Mouse (Mus musculus) limb, embryonic 15.5 days (tissue): ENCODE data around the gene Tbx4. TPM values are rescaled to one million over a fixed set of nuclear protein-coding genes. Genes with fewer than 3 reads are reported as not detected.

ENCODE experiments used
- ATAC-seq: fragments of 200-750 bp; cut with Nextera tagmentation; 2 replicates; pipeline ENCODE4 v1.8.0; 2017; ENCODE audit warnings: low read depth, moderate TSS enrichment; ENCODE audit not compliant: insufficient number of reproducible peaks, low FRiP score, low TSS enrichment
- H3K27ac ChIP-seq: fragments of 300-500 bp; sonication (generic); 2 replicates; pipeline ENCODE4 v1.5.1; 2015; ENCODE audit warnings: moderate library complexity, mild to moderate bottlenecking, inconsistent platforms
- H3K27me3 ChIP-seq: fragments of 300-500 bp; sonication (generic); 2 replicates; pipeline ENCODE4 v1.6.1; 2015; ENCODE audit warnings: inconsistent platforms
- H3K36me3 ChIP-seq: fragments of 300-500 bp; sonication (generic); 2 replicates; pipeline ENCODE4 v1.6.1; 2015; ENCODE audit warnings: inconsistent platforms
- H3K4me1 ChIP-seq: fragments of 300-500 bp; sonication (generic); 2 replicates; pipeline ENCODE4 v1.6.1; 2015; ENCODE audit warnings: inconsistent platforms
- H3K4me2 ChIP-seq: fragments of 300-500 bp; sonication (generic); 2 replicates; pipeline ENCODE4 v1.6.1; 2015; ENCODE audit warnings: mild to moderate bottlenecking, inconsistent platforms
- H3K4me3 ChIP-seq: fragments of 300-500 bp; sonication (generic); 2 replicates; pipeline ENCODE4 v1.5.1; 2015; ENCODE audit warnings: mild to moderate bottlenecking, inconsistent platforms
- H3K9ac ChIP-seq: fragments of 300-500 bp; sonication (generic); 2 replicates; pipeline ENCODE4 v1.6.1; 2015; ENCODE audit warnings: inconsistent platforms
- H3K9me3 ChIP-seq: fragments of 300-500 bp; sonication (generic); 2 replicates; pipeline ENCODE4 v1.6.1; 2016; ENCODE audit warnings: inconsistent platforms
- WGBS: fragments of 180-500 bp; shearing (Covaris S2); methylation state at CpG from one replicate; pipeline ENCODE4 v1.1.7; 2015; 5-methylcytosine and 5-hydroxymethylcytosine counted together
- polyA plus RNA-seq: library from polyadenylated mRNA; unstranded; fragments of >200 nt; fragmentation: Nextera tagmentation; extraction: Ambion mirVana; gene quantifications from 2 replicates; pipeline ENCODE4 v1.2.1, GENCODE M21; 2015

The Tbx4 gene
- polyA plus RNA-seq, 1 experiment from 2014 or later: 21.9 TPM

DNA sequence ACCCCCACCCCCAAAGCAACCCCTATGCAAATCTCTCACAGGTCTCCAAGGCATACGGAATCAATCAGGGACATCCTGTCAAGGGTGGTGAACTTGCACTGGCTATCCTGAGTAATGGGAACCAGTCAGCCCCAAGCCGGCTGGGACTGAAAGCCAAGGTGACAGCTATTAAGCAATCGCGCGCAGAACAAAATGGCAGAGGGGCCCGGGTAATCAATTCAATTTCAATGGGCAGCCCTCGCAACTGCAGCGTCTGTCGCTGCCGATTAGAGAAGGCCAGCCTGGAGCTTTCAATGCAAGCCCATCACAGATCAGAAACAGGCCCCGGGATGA lies 31.7 kb downstream of the Tbx4 start:
- no peak overlapping the region for H3K4me2 ChIP-seq
- H3K9me3 ChIP-seq: no peaks in the 10 kb centered on the region
- H3K27me3 ChIP-seq: no peaks in the 10 kb centered on the region
- H3K4me3 ChIP-seq: no peak overlapping the region
- peak overlapping the region; percentile 75; the same call in 1 of the 2 replicates for H3K27ac ChIP-seq
- peaks cover 20% of the 10 kb centered on the region for H3K36me3 ChIP-seq
- WGBS: 16% methylated on average over 11 of the region's 11 CpGs
- peaks cover 49% of the 10 kb centered on the region for H3K4me1 ChIP-seq
- H3K9ac ChIP-seq: no peak overlapping the region
- no peak for ATAC-seq

DNA sequence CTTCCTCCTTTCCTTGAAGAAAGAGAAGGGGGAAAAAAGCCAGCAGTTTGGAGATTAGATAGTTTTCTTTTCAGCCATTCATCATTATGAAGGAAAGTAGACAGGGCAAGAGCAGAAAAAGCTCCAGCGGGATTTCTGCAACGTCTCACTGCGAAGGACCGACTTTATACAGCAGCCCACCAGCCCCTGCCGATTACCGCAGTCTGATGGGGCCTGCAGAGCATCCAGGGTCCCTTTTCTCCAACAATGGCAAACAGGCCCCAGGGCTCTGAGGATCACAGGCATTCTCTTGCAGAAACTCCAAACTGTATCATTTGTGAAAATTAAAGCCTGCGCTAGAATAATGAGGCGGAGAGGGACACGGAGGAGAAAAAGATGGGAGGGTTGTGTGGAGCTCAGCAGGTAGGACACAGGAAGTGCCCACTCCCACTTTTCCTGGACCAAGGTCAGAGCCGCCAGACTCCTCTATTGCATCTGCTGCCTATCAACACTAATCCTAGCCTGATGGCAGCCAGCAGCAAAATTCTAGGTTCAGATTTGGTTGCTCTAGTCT lies 32.2 kb downstream of the Tbx4 start:
- Histone ChIP-seq H3K27ac (no peak overlapping the region; the same call in 1 of the 2 replicates), H3K4me2 (no peak overlapping the region), H3K9ac (no peak overlapping the region), H3K36me3 (peaks cover 20% of the 10 kb centered on the region), H3K9me3 (no peaks in the 10 kb centered on the region), H3K4me1 (peaks cover 49% of the 10 kb centered on the region), H3K27me3 (no peaks in the 10 kb centered on the region), H3K4me3 (no peak overlapping the region)
- WGBS: 24% methylated on average over 10 of the region's 10 CpGs
- ATAC-seq: no peak

DNA sequence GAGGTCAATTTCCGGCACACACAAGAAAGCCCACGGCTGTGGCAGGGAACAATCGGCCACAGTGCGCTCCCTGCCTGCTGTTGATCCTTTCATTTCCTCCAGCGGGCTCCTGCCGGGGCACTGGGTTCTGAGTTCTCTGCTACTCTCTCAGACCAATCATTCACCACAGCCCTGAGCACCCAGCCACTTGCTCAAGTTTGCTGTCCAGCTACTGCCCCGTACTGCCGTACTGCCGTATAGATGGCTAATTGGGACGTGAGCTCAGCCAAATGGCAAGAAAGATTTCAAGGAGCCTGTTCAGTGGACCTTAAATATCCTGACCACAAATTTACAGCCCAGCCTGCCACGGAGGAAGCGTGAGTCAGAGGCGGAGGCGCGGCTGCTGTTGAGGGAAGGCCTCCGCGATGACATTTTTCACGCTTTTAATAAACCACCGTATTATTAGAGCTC lies 39.1 kb downstream of the Tbx4 start:
- no peaks in the 10 kb centered on the region for H3K36me3 ChIP-seq
- H3K9ac ChIP-seq: no peak overlapping the region
- H3K4me2 ChIP-seq: peak overlapping the region; percentile 43
- peak overlapping the region; percentile 17 for H3K4me3 ChIP-seq
- peaks cover 48% of the 10 kb centered on the region for H3K4me1 ChIP-seq
- WGBS: 6% methylated on average over 19 of the region's 19 CpGs
- peak overlapping the region; percentile 80 for H3K27ac ChIP-seq
- no peaks in the 10 kb centered on the region for H3K9me3 ChIP-seq
- ATAC-seq: no peak
- H3K27me3 ChIP-seq: 0 out of 2 replicates have a peak, but pooled peaks cover 4% of the 10 kb centered on the region

DNA sequence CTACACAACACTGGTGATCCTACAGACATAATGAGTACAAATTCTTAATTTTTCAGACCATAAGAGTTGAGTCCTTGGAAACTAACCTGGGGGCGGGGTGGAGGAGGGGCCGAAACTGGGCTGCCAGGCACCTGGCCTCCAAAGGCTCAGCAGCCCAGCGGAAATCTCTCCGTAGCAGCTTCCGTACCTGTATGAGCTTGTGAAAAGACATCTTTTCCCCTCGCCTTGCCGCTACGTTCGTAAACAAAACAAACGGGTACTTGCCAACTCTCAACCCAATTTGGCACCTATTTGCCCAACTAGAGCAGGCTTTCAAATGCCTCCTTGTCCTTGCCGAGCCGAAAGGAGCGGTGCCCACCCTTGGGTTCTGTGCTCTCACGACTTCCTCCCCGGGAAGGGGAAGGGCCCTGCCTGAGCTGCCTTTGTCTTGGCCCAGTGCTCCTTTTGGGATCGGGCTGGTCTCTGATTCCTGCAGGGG lies 40.1 kb downstream of the Tbx4 start:
- no peak for ATAC-seq
- Histone ChIP-seq H3K9ac (no peak overlapping the region), H3K36me3 (no peaks in the 10 kb centered on the region), H3K4me1 (peaks cover 48% of the 10 kb centered on the region), H3K9me3 (no peaks in the 10 kb centered on the region), H3K4me3 (peak overlapping the region; percentile 21), H3K4me2 (peak overlapping the region; percentile 40), H3K27ac (peak overlapping the region; percentile 77), H3K27me3 (0 out of 2 replicates have a peak, but pooled peaks cover 4% of the 10 kb centered on the region)
- 3% methylated on average over 16 of the region's 16 CpGs for WGBS

DNA sequence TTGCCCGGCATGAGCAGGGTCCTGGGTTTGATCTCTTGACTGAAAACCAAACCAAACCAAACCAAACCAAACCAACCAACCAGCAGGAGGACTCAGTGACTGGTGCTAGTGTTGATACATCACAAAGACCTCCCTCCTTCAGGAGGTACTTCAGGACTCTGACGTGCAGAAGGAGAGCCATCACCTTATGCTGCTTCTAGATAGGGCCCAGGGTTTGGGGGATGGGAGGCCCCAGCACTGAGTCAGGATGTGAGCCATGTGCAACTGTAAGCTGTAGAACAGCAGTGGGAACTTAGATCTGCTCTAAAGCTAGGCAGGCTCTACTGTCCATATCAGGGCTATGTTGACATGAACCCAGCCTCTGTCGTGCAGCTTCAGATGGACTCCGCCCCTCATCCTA lies 41.9 kb downstream of the Tbx4 start:
- Histone ChIP-seq H3K9me3 (no peaks in the 10 kb centered on the region), H3K4me3 (no peak overlapping the region), H3K4me1 (peaks cover 43% of the 10 kb centered on the region), H3K4me2 (no peak overlapping the region), H3K27me3 (0 out of 2 replicates have a peak, but pooled peaks cover 4% of the 10 kb centered on the region), H3K27ac (no peak overlapping the region), H3K36me3 (no peaks in the 10 kb centered on the region), H3K9ac (no peak overlapping the region)
- no peak for ATAC-seq
- WGBS: 78% methylated on average over 4 of the region's 4 CpGs

DNA sequence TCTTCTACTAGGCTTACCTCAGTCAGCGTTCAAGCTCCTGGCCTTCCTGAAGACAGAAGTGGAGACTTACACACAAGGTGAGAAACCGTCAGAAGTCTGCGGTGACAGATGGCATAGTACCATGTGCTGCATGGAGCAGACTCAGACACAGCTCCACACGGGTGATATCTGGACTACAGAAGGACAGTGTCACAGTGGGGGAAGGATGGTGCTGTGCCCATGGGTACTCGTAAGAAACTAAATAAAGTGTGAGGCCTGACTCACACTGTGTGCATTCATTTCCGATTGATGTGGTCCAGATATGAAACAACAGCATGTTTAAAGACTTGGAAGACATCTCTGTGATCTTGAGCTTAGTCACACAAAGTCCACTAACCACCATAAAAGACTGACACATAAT lies 43.4 kb downstream of the Tbx4 start:
- 81% methylated on average over 6 of the region's 6 CpGs for WGBS
- Histone ChIP-seq H3K9ac (no peak overlapping the region), H3K4me1 (peaks cover 28% of the 10 kb centered on the region), H3K4me2 (no peak overlapping the region), H3K27me3 (no peaks in the 10 kb centered on the region), H3K36me3 (no peaks in the 10 kb centered on the region), H3K27ac (no peak overlapping the region), H3K4me3 (no peak overlapping the region), H3K9me3 (no peaks in the 10 kb centered on the region)
- no peak for ATAC-seq

DNA sequence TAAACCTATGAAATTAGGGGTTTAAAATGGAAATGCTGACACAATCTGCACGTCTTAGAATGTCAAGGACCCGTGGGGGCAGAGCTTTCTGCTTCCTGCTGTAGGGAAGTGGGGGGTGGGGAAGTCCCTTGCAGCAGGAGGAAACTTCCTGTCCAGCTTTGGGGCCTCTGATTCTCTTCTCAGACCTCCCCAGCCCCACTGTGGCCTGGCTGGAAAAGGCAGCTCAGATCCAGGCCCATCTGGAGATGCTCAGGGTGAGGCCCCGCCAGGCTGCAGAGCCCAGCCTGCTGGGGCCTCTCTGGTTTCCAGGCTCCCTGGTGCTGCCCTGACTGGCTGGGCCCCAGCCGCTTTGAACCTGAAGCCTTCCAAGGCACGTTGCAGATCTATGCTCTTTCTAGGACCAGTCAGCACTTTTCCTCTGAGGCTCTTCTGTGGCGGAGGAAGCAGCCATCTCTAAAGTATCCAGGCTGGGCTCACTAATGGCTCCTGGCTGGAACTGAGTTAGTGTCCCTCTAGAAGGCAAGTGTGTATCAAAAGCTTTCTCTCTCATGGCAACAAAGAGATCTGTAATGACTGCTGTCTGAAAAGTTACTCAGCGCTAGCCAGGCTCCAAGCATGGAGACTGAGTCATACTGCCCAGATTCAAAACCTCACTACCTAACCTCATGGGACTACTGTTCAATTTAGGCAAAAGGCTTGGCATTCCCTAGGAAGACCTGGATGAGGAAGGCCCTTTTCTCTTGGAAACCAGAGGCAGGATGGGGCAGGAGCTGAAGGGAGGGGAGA lies 55.8 kb downstream of the Tbx4 start:
- Histone ChIP-seq H3K9ac (no peak overlapping the region), H3K4me2 (no peak overlapping the region), H3K36me3 (no peaks in the 10 kb centered on the region), H3K27me3 (no peaks in the 10 kb centered on the region), H3K4me3 (no peak overlapping the region), H3K9me3 (no peaks in the 10 kb centered on the region), H3K27ac (peak overlapping the region; percentile 86), H3K4me1 (peaks cover 15% of the 10 kb centered on the region)
- WGBS: 23% methylated on average over 7 of the region's 7 CpGs
- ATAC-seq: peak; percentile 81

DNA sequence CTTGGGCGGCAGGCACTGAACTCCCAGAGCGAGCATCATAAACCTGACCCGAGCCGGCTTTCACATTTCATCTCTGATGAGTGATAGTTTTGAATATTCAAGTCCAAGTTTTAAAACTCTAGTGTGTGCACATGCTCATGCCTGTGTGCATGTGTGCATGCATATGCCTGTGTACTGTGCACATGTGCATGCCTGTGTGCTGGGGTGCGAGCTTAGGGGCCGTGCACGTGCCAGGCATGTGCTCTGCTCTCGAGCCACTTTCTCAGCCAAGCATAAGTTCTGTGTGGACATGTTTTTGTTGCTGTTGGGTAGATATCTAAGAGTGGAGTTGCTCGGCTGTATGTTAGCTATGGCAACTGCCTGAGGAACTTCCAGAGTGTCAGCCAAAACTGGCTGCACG lies 62.5 kb downstream of the Tbx4 start:
- H3K9me3 ChIP-seq: no peaks in the 10 kb centered on the region
- ATAC-seq: 0 out of 2 replicates have a peak, but pooled peaks have one; percentile 52
- WGBS: 67% methylated on average over 10 of the region's 10 CpGs
- H3K27ac ChIP-seq: no peak overlapping the region; the same call in 1 of the 2 replicates
- peaks cover 10% of the 10 kb centered on the region for H3K4me1 ChIP-seq
- H3K4me3 ChIP-seq: no peak overlapping the region
- no peaks in the 10 kb centered on the region for H3K27me3 ChIP-seq
- no peaks in the 10 kb centered on the region for H3K36me3 ChIP-seq
- no peak overlapping the region for H3K9ac ChIP-seq
- no peak overlapping the region for H3K4me2 ChIP-seq

DNA sequence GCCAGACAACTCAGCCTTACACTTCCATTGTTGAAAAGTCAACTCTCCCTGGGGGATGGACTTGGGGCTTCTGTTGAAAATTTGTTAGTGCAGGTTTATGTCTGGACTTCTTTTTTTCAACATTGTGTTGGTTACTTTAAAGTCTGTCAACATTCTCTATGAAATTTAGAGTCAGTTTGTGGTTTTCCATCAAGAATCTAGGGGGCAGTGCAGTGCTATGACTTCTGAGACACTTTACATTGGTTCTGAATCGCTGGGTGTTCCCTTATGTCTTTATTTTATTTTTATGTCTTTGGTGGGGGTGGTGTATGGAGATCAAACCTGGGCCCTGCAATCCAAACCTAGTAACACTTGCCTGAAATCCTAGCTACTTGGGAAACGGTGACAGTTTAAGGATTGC lies 63.5 kb downstream of the Tbx4 start:
- H3K27ac ChIP-seq: no peak overlapping the region
- no peak overlapping the region for H3K4me2 ChIP-seq
- no peak overlapping the region for H3K4me3 ChIP-seq
- ATAC-seq: no peak
- no peaks in the 10 kb centered on the region for H3K9me3 ChIP-seq
- 81% methylated on average over 2 of the region's 2 CpGs for WGBS
- H3K4me1 ChIP-seq: peaks cover 10% of the 10 kb centered on the region
- H3K9ac ChIP-seq: no peak overlapping the region
- H3K36me3 ChIP-seq: no peaks in the 10 kb centered on the region
- no peaks in the 10 kb centered on the region for H3K27me3 ChIP-seq

DNA sequence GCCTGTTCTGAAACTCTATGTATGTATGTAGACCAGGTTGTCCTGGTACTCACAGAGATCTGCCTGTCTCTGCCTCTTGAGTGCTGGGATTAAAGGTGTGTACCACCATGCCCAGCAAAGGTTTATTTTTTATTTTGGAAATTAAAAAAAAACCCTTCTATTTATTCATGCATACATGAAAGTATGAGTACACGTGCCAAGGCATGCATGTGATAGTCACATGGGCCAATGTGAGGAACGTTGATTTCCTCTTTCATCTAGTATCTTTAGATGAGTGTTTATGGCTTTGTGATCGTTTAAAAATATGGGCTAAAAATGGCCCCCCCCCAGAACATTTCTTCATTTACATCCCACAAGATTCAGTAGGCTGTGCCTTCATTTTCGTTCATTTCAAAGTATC lies 66.3 kb downstream of the Tbx4 start:
- no peak overlapping the region for H3K4me2 ChIP-seq
- H3K27me3 ChIP-seq: no peaks in the 10 kb centered on the region
- WGBS: 78% methylated on average over 4 of the region's 4 CpGs
- peaks cover 16% of the 10 kb centered on the region for H3K4me1 ChIP-seq
- H3K9ac ChIP-seq: no peak overlapping the region
- no peaks in the 10 kb centered on the region for H3K36me3 ChIP-seq
- no peaks in the 10 kb centered on the region for H3K9me3 ChIP-seq
- no peak for ATAC-seq
- H3K4me3 ChIP-seq: no peak overlapping the region
- H3K27ac ChIP-seq: no peak overlapping the region

DNA sequence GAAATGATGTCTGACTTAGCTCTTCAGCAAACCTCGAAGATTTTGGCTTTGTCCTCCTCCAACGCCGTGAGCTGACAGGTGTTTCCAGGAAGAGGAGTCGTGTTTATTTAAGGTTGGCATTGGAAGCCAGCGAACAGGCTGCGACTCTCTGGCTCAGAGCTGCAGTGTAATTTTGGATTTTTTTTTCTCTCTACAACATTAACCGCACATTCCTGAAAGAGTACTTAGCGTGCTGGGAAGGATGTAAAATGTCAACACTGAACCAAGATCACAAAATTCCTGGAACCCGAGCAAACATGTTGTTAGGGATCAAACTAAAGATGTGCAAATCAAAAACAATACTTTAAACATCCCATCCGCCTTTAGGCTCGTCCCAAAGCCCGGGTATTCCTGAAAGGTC lies 69.4 kb downstream of the Tbx4 start:
- Histone ChIP-seq H3K27me3 (no peaks in the 10 kb centered on the region), H3K27ac (peak overlapping the region; percentile 64), H3K9me3 (no peaks in the 10 kb centered on the region), H3K36me3 (no peaks in the 10 kb centered on the region), H3K4me3 (no peak overlapping the region), H3K4me2 (no peak overlapping the region), H3K9ac (no peak overlapping the region), H3K4me1 (peaks cover 9% of the 10 kb centered on the region; the same call in 1 of the 2 replicates)
- 44% methylated on average over 12 of the region's 12 CpGs for WGBS
- no peak for ATAC-seq

DNA sequence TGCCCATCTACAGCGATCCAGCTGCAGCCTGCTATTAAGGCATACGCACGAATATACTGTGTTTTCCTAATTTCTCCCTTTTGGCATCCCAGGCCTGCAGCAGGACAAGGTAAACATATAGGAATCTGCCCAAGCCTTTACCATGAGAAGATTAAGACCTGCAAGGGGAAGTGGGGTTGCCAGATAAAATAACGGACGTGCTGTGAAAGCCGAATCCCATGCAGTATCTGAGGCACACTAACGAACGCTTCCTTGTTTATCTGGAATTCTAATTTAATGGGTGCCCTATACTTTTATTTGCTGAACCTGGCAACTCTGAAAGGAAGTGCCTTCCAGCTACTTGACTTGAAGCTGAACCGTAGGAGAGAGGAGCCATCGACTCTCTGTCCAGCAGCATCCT lies 70.2 kb downstream of the Tbx4 start:
- no peaks in the 10 kb centered on the region for H3K27me3 ChIP-seq
- no peak for ATAC-seq
- no peak overlapping the region for H3K4me2 ChIP-seq
- no peaks in the 10 kb centered on the region for H3K9me3 ChIP-seq
- H3K4me1 ChIP-seq: peaks cover 9% of the 10 kb centered on the region; the same call in 1 of the 2 replicates
- WGBS: 55% methylated on average over 10 of the region's 10 CpGs
- no peak overlapping the region for H3K9ac ChIP-seq
- no peak overlapping the region for H3K4me3 ChIP-seq
- peak overlapping the region; percentile 64 for H3K27ac ChIP-seq
- H3K36me3 ChIP-seq: no peaks in the 10 kb centered on the region
